Mouse (Mus musculus): Measurements from ENCODE around the gene Car3.

- TF ChIP-seq USF1 (IDR thresholded peaks at IDR 0.05; ENCODE audit: low read depth): no peak
- no peak for TF ChIP-seq CTCF (IDR thresholded peaks at IDR 0.05; ENCODE audit: control insufficient read depth, insufficient read depth, insufficient read length)
- no peak for TF ChIP-seq MAX (IDR thresholded peaks at IDR 0.05)
- TF ChIP-seq CEBPB (IDR thresholded peaks at IDR 0.05; ENCODE audit: low read depth): no peak
- no peak for TF ChIP-seq MYOD1 (IDR thresholded peaks at IDR 0.05; ENCODE audit: control insufficient read depth, insufficient read length, low read depth)
- TF ChIP-seq MYOG (IDR thresholded peaks at IDR 0.05; ENCODE audit: control insufficient read depth, extremely low read depth, insufficient read length): no peak
These were observed 3.0 kb upstream of the Car3 start for GRCm38 (mm10) chr3:14860291-14860690.
